20 mouse cellular contexts compared by ENCODE assay signal in genomic region chr10:75910698-75911097, GRCm38 (mm10). TPM values are rescaled to one million over a fixed set of nuclear protein-coding genes. Genes with fewer than 3 reads are reported as not detected.
"Had no signal": no experiment of that assay in that cellular context is flagged by ENCODE, and none has a peak within 500 bp of the region (broad histone marks: within the 10 kb centered on the region; RNA-seq: fewer than 3 reads in every experiment).

No protein-coding gene starts in this region.

- H3K27me3 ChIP-seq: lung, embryonic 15.5 days; megakaryocyte, embryonic 14.5 days; midbrain, embryonic 13.5 days; midbrain, embryonic 15.5 days; neural tube, embryonic 12.5 days; stomach, embryonic 15.5 days had no signal

- H3K27ac ChIP-seq: lung, embryonic 15.5 days; macrophage; midbrain, embryonic 13.5 days; midbrain, embryonic 15.5 days; neural tube, embryonic 12.5 days; stomach, embryonic 15.5 days; stomach, postnatal 0 days had no signal

- DNase-seq: lung, adult 2 months; lung, postnatal 14 days; lung, postnatal 36 days; right cerebral cortex, postnatal 14 days; thymus, adult 2 months; thymus, postnatal 25 days; thymus, postnatal 4 days had no signal

- ATAC-seq: lung, postnatal 0 days; midbrain, embryonic 13.5 days; midbrain, embryonic 15.5 days had no signal

- H3K4me1 ChIP-seq: lung, embryonic 15.5 days; midbrain, embryonic 13.5 days; midbrain, embryonic 15.5 days; neural tube, embryonic 12.5 days; stomach, embryonic 15.5 days had no signal

- H3K9me3 ChIP-seq: lung, embryonic 15.5 days; megakaryocyte, embryonic 14.5 days; midbrain, embryonic 13.5 days; midbrain, embryonic 15.5 days; neural tube, embryonic 12.5 days; stomach, embryonic 15.5 days had no signal

- H3K9ac ChIP-seq: lung, embryonic 15.5 days; midbrain, embryonic 13.5 days; midbrain, embryonic 15.5 days; neural tube, embryonic 12.5 days; stomach, embryonic 15.5 days had no signal

- H3K4me3 ChIP-seq: lung, embryonic 15.5 days; midbrain, embryonic 13.5 days; midbrain, embryonic 15.5 days; neural tube, embryonic 12.5 days; stomach, embryonic 15.5 days had no signal

- H3K4me2 ChIP-seq: lung, embryonic 15.5 days; midbrain, embryonic 11.5 days; midbrain, embryonic 13.5 days; midbrain, embryonic 15.5 days; neural tube, embryonic 12.5 days; stomach, embryonic 15.5 days had no signal

RNA-seq across cellular contexts. Expression of gene Derl3, which starts 17.5 kb away (rescaled TPM):
- polyA plus RNA-seq: macrophage had no signal

RNA-seq across cellular contexts. Expression of gene Mmp11, which starts 25.6 kb away (rescaled TPM):
- total RNA-seq: monocyte, adult 5-6 weeks had no signal

RNA-seq across cellular contexts. Expression of gene Gm867, which starts 29.8 kb away (rescaled TPM):
- total RNA-seq: megakaryocyte progenitor cell, adult 5-6 weeks; monocyte, adult 5-6 weeks had no signal
- polyA plus RNA-seq: macrophage; urinary bladder, adult 2 months had no signal
